Mouse (Mus musculus): ENCODE data around the gene Flna.
A peak's percentile ranks its signal among the peaks of the same experiment; 100 is the strongest.
"Not testable (repeated sequence)": the region's sequence is repeated elsewhere in the genome, so short reads cannot be mapped to it uniquely, and the experiment has no call there.

Flna gene

DNA sequence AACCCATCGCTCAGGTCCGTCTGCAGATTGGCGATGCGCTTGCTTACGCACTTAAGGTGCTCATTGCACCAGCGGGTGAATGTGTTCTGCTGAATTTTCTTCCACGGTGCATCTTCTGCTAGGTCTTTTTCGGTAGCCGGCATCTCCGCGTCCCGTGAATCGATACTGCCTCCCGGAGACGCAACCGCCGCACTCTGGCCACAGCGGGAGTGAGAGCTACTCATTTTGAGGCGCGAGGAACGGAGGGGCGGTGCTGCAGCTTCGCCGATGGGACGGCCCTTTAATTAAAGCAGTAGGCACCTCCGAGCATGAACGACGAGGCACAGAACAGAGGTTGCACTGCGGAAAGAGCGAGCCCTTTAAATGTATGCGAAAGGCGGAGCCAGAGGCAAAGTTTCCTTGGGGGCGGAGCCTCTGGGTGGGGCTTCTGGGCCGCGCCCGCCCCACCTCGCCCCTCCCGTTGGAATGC lies 3.4 kb downstream of the Flna start:
- DNase-seq (ENCODE audit: low spot score), result peak; percentile 63

DNA sequence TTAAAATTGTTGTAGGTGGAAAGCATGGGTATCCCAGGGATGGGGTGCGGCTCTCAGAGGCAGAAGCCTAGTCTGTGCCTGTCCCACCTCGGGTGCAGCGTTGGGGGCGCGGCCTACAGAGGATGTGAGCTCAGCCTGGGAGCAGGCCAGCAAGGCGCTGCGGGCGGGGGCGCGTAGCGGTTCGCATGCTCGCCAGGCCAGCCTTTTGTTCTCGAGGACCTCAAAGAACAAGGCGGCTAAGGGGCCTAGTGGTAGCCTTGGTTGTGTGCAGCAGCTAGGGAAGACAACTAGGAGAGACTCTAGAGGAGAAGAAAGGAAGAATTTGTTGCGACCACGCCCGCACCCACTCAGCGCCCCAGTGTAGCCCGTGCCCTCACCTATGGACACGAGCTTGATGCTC lies 3.9 kb downstream of the Flna start:
- peak; percentile 62 for DNase-seq (ENCODE audit: low spot score)

- DNase-seq (ENCODE audit: low spot score), result no peak
Measured at GRCm38 (mm10) chrX:74245107-74245506, 4.5 kb downstream of the Flna start.

GRCm38 (mm10) chrX:74244614-74245083 lies 5.0 kb downstream of the Flna start:
- no peak for DNase-seq (ENCODE audit: low spot score)

GRCm38 (mm10) chrX:74243807-74244206 lies 5.8 kb downstream of the Flna start:
- no peak for DNase-seq (ENCODE audit: low spot score)

DNA sequence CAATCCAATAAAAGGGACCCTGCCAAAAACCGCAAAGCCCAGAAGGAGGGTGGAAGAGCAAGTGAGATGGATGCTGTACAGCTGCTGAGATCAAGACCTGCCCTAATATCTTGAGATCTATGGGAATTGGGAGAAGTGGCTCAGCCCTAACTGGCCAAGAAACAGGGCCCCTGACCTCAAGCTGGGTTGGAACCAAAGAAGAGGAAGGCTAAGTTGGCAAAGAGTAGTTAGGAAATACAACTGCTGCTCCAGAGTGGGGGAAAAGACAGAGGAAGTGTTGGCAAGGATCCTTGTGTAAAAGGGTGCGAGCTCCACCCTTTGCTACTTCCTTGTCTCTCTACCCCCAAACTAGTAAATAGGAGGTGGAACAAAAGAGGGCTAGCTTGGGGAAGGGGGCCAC lies 6.2 kb downstream of the Flna start:
- no peak for DNase-seq (ENCODE audit: low spot score)

DNA sequence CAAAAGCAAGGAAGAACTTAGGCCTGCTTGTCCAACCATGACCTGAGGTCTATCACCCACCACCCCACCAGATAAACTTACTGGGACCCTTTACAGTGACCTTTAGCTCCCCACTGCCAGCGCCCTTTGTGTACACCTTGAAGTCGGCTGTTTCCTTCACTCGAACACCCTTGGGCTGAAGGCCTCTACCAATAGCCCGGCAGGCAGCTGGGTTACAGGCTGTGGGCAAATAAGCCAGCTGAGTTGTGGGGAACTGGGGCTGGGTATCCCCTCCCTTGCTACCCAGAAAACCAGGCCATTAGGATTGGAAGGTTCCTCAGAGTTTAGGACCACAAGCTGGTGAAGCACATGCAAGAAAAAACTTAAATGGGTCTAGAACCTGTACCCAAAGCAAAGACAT lies 9.3 kb downstream of the Flna start:
- no peak for DNase-seq (ENCODE audit: low spot score)

GRCm38 (mm10) chrX:74233196-74233595 lies 16.4 kb downstream of the Flna start:
- DNase-seq (ENCODE audit: low spot score), result no peak

GRCm38 (mm10) chrX:74230038-74230437 lies 19.6 kb downstream of the Flna start:
- DNase-seq (ENCODE audit: low spot score), result no peak

GRCm38 (mm10) chrX:74220099-74220498 lies 29.5 kb downstream of the Flna start:
- DNase-seq (ENCODE audit: low spot score), result not testable (repeated sequence)

DNA sequence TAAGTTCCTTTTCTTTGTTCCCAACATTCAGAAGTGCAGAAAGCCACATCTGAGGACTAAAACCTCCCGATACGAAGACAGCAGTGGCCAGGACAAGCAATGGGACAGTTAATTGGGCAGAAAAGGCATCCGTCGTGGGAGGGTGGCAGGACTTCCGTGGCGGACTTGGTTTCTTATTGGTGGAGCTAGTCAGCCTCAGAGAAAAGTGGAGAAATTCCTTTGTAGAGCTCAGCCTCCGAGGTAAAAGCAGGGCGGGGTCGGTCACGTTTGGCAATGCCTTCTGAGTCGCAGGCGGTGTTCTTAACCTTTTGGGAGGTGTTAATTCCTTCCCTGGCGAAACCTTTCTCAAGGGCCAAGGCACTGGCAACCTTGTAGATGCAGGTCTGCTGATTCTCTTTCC lies 30.2 kb downstream of the Flna start:
- no peak for DNase-seq (ENCODE audit: low spot score)

DNA sequence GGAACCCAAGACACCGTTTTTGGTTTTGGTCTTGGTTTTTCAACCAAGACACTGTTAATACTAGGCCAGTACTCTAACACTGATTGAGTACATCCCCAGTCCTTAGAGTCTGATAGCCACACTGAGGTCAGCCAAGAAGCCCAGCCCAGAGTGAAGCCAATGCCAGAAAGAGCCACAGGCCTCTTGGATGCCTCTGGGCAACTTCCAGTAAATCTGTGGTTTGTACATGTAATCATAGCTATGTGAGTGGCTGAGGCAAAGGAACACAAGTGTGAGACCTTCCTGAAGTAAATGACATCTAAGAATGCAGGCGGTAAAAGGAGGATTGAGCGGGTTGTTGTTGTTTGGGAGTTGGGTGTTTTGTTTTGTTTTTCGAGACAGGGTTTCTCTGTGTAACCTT lies 31.1 kb downstream of the Flna start:
- DNase-seq (ENCODE audit: low spot score), result no peak

- no peak for DNase-seq (ENCODE audit: low spot score)
Measured at GRCm38 (mm10) chrX:74203556-74203955, 46.1 kb downstream of the Flna start.

GRCm38 (mm10) chrX:74176959-74177358 lies 72.7 kb downstream of the Flna start, which contains the start of gene Tktl1:
Gene Tktl1, plus strand, starts transcription at chrX:74177259.
- no peak for DNase-seq (ENCODE audit: low spot score)

Data from ovary, postnatal 14 days (tissue).